Mouse (Mus musculus) midbrain, embryonic 12.5 days (tissue): ENCODE measurements around the gene Samsn1. TPM values are rescaled to one million over a fixed set of nuclear protein-coding genes. Genes with fewer than 3 reads are reported as not detected.

ENCODE experiments used
- ATAC-seq: fragments of 200-750 bp; cut with Nextera tagmentation; 2 replicates; pipeline ENCODE4 v1.8.0; 2017; ENCODE audit warnings: low read depth, moderate TSS enrichment, moderate library complexity; ENCODE audit not compliant: low FRiP score
- H3K27ac ChIP-seq: fragments of 300-500 bp; sonication (generic); replicated peaks from 2 replicates; pipeline ENCODE4 v1.5.1; 2016; ENCODE audit warnings: mild to moderate bottlenecking
- H3K27me3 ChIP-seq: fragments of 300-500 bp; sonication (generic); 2 replicates; pipeline ENCODE4 v1.6.1; 2016; ENCODE audit warnings: mild to moderate bottlenecking
- H3K36me3 ChIP-seq: fragments of 300-500 bp; sonication (generic); 2 replicates; pipeline ENCODE4 v1.6.1; 2016
- H3K4me1 ChIP-seq: fragments of 300-500 bp; sonication (generic); 2 replicates; pipeline ENCODE4 v1.6.1; 2016
- H3K4me2 ChIP-seq: fragments of 300-500 bp; sonication (generic); replicated peaks from 2 replicates; pipeline ENCODE4 v1.6.1; 2016; ENCODE audit warnings: mild to moderate bottlenecking, moderate library complexity
- H3K4me3 ChIP-seq: fragments of 300-500 bp; sonication (generic); 2 replicates; pipeline ENCODE4 v1.5.1; 2016; ENCODE audit warnings: mild to moderate bottlenecking
- H3K9ac ChIP-seq: fragments of 300-500 bp; sonication (generic); replicated peaks from 2 replicates; pipeline ENCODE4 v1.6.1; 2016; ENCODE audit warnings: mild to moderate bottlenecking, moderate library complexity
- H3K9me3 ChIP-seq: fragments of 300-500 bp; sonication (generic); 2 replicates; pipeline ENCODE4 v1.6.1; 2016; ENCODE audit warnings: mild to moderate bottlenecking
- WGBS: fragments of 180-500 bp; shearing (Covaris S2); methylation state at CpG from one replicate; pipeline ENCODE4 v1.1.7; 2016; 5-methylcytosine and 5-hydroxymethylcytosine counted together
- polyA plus RNA-seq: library from polyadenylated mRNA; unstranded; fragments of >200 nt; fragmentation: Nextera tagmentation; extraction: Ambion mirVana; gene quantifications from 2 replicates; pipeline ENCODE4 v1.2.1, GENCODE M21; 2016

Gene Samsn1
- polyA plus RNA-seq, 1 experiment from 2014 or later: 1.3 TPM

DNA sequence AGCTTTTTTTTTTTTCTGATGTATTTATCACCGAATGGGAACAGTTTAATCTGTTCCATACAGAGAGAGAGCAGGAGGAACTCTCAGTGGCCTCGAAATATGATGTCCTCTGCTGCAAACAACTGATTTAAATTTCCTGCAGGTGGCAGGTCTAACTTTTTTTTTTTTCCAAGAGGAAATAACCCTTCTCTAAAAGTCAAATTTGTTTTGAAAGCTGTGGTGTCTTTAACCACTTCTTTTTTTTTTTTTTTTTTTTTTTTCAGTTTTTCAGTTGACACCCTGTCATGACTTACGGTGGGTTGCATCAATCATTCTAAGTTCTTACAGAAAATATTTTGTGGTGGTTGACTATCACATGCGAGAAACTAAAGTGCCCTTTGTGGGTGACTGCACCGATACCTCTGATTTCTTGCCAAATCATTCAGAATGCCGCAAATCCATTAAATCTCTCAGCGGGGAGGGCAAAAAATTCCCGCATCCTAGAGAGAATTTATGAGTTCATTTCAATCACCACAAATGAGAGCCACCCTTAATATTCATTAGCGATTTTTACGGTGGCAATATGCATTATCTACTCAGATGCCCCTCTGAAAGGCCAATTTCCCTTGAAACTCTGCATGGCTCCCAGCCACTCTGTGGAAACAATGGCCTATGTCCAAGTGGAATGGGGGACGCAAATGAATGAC lies 92.4 kb downstream of the Samsn1 start:
- no peak overlapping the region for H3K9ac ChIP-seq
- no peaks in the 10 kb centered on the region for H3K36me3 ChIP-seq
- 71% methylated on average over 11 of the region's 11 CpGs for WGBS
- H3K4me3 ChIP-seq: no peak overlapping the region
- H3K4me2 ChIP-seq: no peak overlapping the region
- no peak overlapping the region for H3K27ac ChIP-seq
- no peaks in the 10 kb centered on the region for H3K9me3 ChIP-seq
- H3K4me1 ChIP-seq: no peaks in the 10 kb centered on the region
- ATAC-seq: peak; percentile 47; the same call in 1 of the 2 replicates
- no peaks in the 10 kb centered on the region for H3K27me3 ChIP-seq

DNA sequence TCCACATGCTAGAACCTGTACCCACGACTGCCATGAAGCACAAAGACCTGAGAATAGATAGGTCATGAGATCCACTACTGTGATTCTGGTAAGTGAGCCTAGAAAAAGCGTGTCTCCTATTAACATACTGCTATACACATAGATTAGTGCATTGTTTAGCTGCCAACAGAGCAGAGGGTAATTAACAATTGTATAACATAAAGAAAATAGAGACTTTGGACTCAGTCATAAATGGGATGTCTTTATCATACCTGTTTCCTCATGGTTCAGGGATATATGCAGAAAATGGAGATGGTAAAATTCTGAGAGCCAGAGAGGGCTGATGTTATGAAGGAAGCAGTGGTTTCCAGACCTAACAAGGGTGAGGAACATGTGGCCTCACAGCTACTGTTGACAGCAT lies 95.6 kb downstream of the Samsn1 start:
- Histone ChIP-seq H3K36me3 (no peaks in the 10 kb centered on the region), H3K9me3 (no peaks in the 10 kb centered on the region), H3K4me2 (no peak overlapping the region), H3K27ac (no peak overlapping the region), H3K27me3 (no peaks in the 10 kb centered on the region), H3K4me3 (no peak overlapping the region), H3K9ac (no peak overlapping the region), H3K4me1 (no peaks in the 10 kb centered on the region)
- no peak for ATAC-seq
- 75% methylated on average over 2 of the region's 2 CpGs for WGBS

DNA sequence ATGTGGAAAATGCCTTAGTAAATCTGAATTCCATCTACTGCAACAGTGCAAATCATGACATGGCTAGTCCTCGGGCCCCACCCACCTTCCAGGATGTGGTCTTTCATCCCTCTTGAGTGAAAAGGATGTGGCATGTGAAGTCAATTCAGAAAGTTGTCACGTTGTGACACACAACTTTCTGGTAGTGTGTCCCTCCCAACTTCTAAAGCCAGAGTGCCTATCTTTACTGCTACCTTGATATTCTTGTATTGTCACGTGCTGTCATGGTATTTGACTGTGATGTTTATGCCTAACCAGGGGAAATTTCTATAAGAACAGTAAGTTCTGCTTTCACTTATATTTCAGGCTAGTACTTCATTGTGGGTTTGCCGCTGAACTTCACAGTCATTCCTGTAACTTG lies 101.2 kb downstream of the Samsn1 start:
- no peak overlapping the region for H3K27ac ChIP-seq
- ATAC-seq: no peak
- H3K4me3 ChIP-seq: no peak overlapping the region
- H3K9ac ChIP-seq: no peak overlapping the region
- 83% methylated on average over 4 of the region's 4 CpGs for WGBS
- no peak overlapping the region for H3K4me2 ChIP-seq
- H3K27me3 ChIP-seq: no peaks in the 10 kb centered on the region
- H3K9me3 ChIP-seq: no peaks in the 10 kb centered on the region
- no peaks in the 10 kb centered on the region for H3K4me1 ChIP-seq
- no peaks in the 10 kb centered on the region for H3K36me3 ChIP-seq

- Histone ChIP-seq H3K36me3 (no peaks in the 10 kb centered on the region), H3K4me3 (no peak overlapping the region), H3K9me3 (no peaks in the 10 kb centered on the region), H3K9ac (no peak overlapping the region), H3K4me1 (no peaks in the 10 kb centered on the region), H3K4me2 (no peak overlapping the region), H3K27me3 (no peaks in the 10 kb centered on the region), H3K27ac (no peak overlapping the region)
- WGBS: 88% methylated on average over 4 of the region's 4 CpGs
- no peak for ATAC-seq
Measured at GRCm38 (mm10) chr16:75919298-75919697, 102.8 kb downstream of the Samsn1 start.

DNA sequence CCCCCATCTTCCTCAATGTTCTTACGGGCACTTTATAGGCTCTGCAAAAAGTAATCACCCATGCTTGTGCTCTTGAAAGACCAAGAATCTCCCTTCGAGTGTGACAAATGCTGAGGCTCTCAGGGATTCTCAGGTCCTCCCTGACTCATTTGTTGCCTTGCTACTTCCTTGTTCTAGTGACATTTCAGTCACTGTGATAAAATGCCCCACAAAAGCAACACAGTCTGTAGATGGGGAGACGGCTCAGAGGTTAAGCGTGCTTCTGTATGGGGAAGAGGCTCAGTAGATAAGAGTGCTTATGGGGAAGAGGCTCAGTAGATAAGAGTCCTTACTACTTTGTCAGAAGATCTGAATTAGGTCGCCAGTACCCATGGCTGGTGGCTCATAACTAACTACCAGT lies 104.4 kb downstream of the Samsn1 start:
- no peak overlapping the region for H3K27ac ChIP-seq
- 90% methylated on average over 5 of the region's 5 CpGs for WGBS
- H3K4me3 ChIP-seq: no peak overlapping the region
- H3K4me2 ChIP-seq: no peak overlapping the region
- H3K4me1 ChIP-seq: no peaks in the 10 kb centered on the region
- no peaks in the 10 kb centered on the region for H3K36me3 ChIP-seq
- no peaks in the 10 kb centered on the region for H3K9me3 ChIP-seq
- ATAC-seq: no peak
- no peaks in the 10 kb centered on the region for H3K27me3 ChIP-seq
- H3K9ac ChIP-seq: no peak overlapping the region

GRCm38 (mm10) chr16:75912051-75912450 lies 110.0 kb downstream of the Samsn1 start:
- H3K4me1 ChIP-seq: no peaks in the 10 kb centered on the region
- no peak overlapping the region for H3K9ac ChIP-seq
- no peak overlapping the region for H3K4me2 ChIP-seq
- H3K4me3 ChIP-seq: no peak overlapping the region
- H3K27me3 ChIP-seq: no peaks in the 10 kb centered on the region
- no peaks in the 10 kb centered on the region for H3K36me3 ChIP-seq
- no peak overlapping the region for H3K27ac ChIP-seq
- no peaks in the 10 kb centered on the region for H3K9me3 ChIP-seq
- no peak for ATAC-seq
- WGBS: 86% methylated on average over 5 of the region's 5 CpGs

GRCm38 (mm10) chr16:75908635-75909494 lies 113.2 kb downstream of the Samsn1 start:
- ATAC-seq: no peak
- H3K4me3 ChIP-seq: no peak overlapping the region
- H3K27ac ChIP-seq: no peak overlapping the region
- H3K4me2 ChIP-seq: no peak overlapping the region
- WGBS: 83% methylated on average over 8 of the region's 8 CpGs
- no peaks in the 10 kb centered on the region for H3K36me3 ChIP-seq
- H3K27me3 ChIP-seq: no peaks in the 10 kb centered on the region
- no peak overlapping the region for H3K9ac ChIP-seq
- no peaks in the 10 kb centered on the region for H3K9me3 ChIP-seq
- no peaks in the 10 kb centered on the region for H3K4me1 ChIP-seq

- no peak for ATAC-seq
- H3K9ac ChIP-seq: no peak overlapping the region
- 88% methylated on average over 2 of the region's 2 CpGs for WGBS
- H3K4me2 ChIP-seq: no peak overlapping the region
- no peaks in the 10 kb centered on the region for H3K4me1 ChIP-seq
- no peaks in the 10 kb centered on the region for H3K9me3 ChIP-seq
- no peaks in the 10 kb centered on the region for H3K27me3 ChIP-seq
- no peak overlapping the region for H3K4me3 ChIP-seq
- H3K27ac ChIP-seq: no peak overlapping the region
- H3K36me3 ChIP-seq: no peaks in the 10 kb centered on the region
Measured at GRCm38 (mm10) chr16:75906790-75907189, 115.3 kb downstream of the Samsn1 start.

- H3K36me3 ChIP-seq: no peaks in the 10 kb centered on the region
- no peak overlapping the region for H3K27ac ChIP-seq
- H3K4me2 ChIP-seq: no peak overlapping the region
- no peak overlapping the region for H3K9ac ChIP-seq
- no peaks in the 10 kb centered on the region for H3K4me1 ChIP-seq
- no peak for ATAC-seq
- WGBS: 94% methylated on average over 1 of the region's 1 CpGs
- no peak overlapping the region for H3K4me3 ChIP-seq
- no peaks in the 10 kb centered on the region for H3K9me3 ChIP-seq
- H3K27me3 ChIP-seq: no peaks in the 10 kb centered on the region
Measured at GRCm38 (mm10) chr16:75906260-75906659, 115.8 kb downstream of the Samsn1 start.

- no peak overlapping the region for H3K4me3 ChIP-seq
- no peak overlapping the region for H3K27ac ChIP-seq
- no peak overlapping the region for H3K4me2 ChIP-seq
- no peaks in the 10 kb centered on the region for H3K4me1 ChIP-seq
- WGBS: 75% methylated on average over 1 of the region's 1 CpGs
- ATAC-seq: no peak
- no peaks in the 10 kb centered on the region for H3K36me3 ChIP-seq
- no peak overlapping the region for H3K9ac ChIP-seq
- no peaks in the 10 kb centered on the region for H3K9me3 ChIP-seq
- H3K27me3 ChIP-seq: no peaks in the 10 kb centered on the region
Measured at GRCm38 (mm10) chr16:75905324-75905723, 116.8 kb downstream of the Samsn1 start.

DNA sequence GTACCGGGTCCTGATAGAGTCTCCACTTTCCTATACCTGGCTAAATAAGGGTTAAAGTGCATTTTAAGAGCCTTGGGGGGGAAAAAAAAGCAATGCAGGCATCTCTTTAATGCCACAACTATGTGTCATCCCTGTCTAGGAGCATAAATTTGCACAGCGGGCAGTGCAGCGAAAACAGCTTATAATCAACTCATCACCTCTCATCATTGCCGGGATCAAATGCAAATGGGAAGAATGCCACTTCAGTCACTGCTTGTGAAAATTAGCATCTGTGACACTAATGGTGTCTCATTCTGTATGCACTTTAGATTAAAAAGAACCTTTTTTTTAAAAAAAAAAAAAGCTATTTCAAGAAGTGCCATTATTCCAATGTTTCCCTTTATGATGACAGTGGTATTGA lies 118.0 kb downstream of the Samsn1 start:
- ATAC-seq: 0 out of 2 replicates have a peak, but pooled peaks have one; percentile 19

GRCm38 (mm10) chr16:75903028-75903427 lies 119.1 kb downstream of the Samsn1 start:
- Histone ChIP-seq H3K9me3 (no peaks in the 10 kb centered on the region), H3K9ac (no peak overlapping the region), H3K36me3 (no peaks in the 10 kb centered on the region), H3K27me3 (no peaks in the 10 kb centered on the region), H3K4me2 (no peak overlapping the region), H3K4me3 (no peak overlapping the region), H3K4me1 (no peaks in the 10 kb centered on the region), H3K27ac (no peak overlapping the region)
- WGBS: 86% methylated on average over 3 of the region's 3 CpGs
- ATAC-seq: no peak

More for the DNA sequence above, 118.0 kb downstream of the Samsn1 start:
- Histone ChIP-seq H3K9me3 (no peaks in the 10 kb centered on the region), H3K4me1 (no peaks in the 10 kb centered on the region), H3K9ac (no peak overlapping the region), H3K4me3 (no peak overlapping the region), H3K27me3 (no peaks in the 10 kb centered on the region), H3K4me2 (no peak overlapping the region), H3K36me3 (no peaks in the 10 kb centered on the region), H3K27ac (no peak overlapping the region)
- 76% methylated on average over 4 of the region's 4 CpGs for WGBS
